Mouse (Mus musculus) heart, adult 11 months (tissue): ENCODE data around the gene Ppp2r5e.

ENCODE experiments used
- DNase-seq: peaks from one replicate; pipeline ENCODE4 v3.0.0; 2022

Ppp2r5e gene

GRCm38 (mm10) chr12:75596154-75597002, at the start of gene Ppp2r5e:
TSS of gene Ppp2r5e (minus strand) at chr12:75596245.
- peak; percentile 100 for DNase-seq

GRCm38 (mm10) chr12:75645780-75646179, 49.7 kb upstream of the Ppp2r5e start:
- peak; percentile 53 for DNase-seq

- peak; percentile 10 for DNase-seq
Observed at GRCm38 (mm10) chr12:75641726-75642125, 45.7 kb upstream of the Ppp2r5e start.

GRCm38 (mm10) chr12:75638345-75638744, 42.3 kb upstream of the Ppp2r5e start:
- peak; percentile 40 for DNase-seq

- DNase-seq = no peak
Observed at GRCm38 (mm10) chr12:75637103-75637502, 41.1 kb upstream of the Ppp2r5e start.

GRCm38 (mm10) chr12:75635771-75636430, 39.9 kb upstream of the Ppp2r5e start:
- DNase-seq = peak; percentile 73

- peak; percentile 35 for DNase-seq
Observed at GRCm38 (mm10) chr12:75629618-75630017, 33.6 kb upstream of the Ppp2r5e start.

GRCm38 (mm10) chr12:75623292-75623691, 27.2 kb upstream of the Ppp2r5e start:
- peak; percentile 76 for DNase-seq

GRCm38 (mm10) chr12:75622835-75623234, 26.8 kb upstream of the Ppp2r5e start:
- peak; percentile 21 for DNase-seq

GRCm38 (mm10) chr12:75616841-75617240, 20.8 kb upstream of the Ppp2r5e start:
- DNase-seq = peak; percentile 79

GRCm38 (mm10) chr12:75616158-75616791, 20.2 kb upstream of the Ppp2r5e start:
- peak; percentile 91 for DNase-seq

GRCm38 (mm10) chr12:75615556-75615955, 19.5 kb upstream of the Ppp2r5e start:
- peak; percentile 88 for DNase-seq

- DNase-seq = peak; percentile 86
Observed at GRCm38 (mm10) chr12:75612711-75613110, 16.7 kb upstream of the Ppp2r5e start.

- DNase-seq = peak; percentile 93
Observed at GRCm38 (mm10) chr12:75599490-75599889, 3.4 kb upstream of the Ppp2r5e start.

GRCm38 (mm10) chr12:75598988-75599387, 2.9 kb upstream of the Ppp2r5e start:
- DNase-seq = peak; percentile 13

GRCm38 (mm10) chr12:75597707-75598106, 1.7 kb upstream of the Ppp2r5e start:
- no peak for DNase-seq

- DNase-seq = no peak
Observed at GRCm38 (mm10) chr12:75595291-75596153, 523 bp downstream of the Ppp2r5e start.

- peak; percentile 15 for DNase-seq
Observed at GRCm38 (mm10) chr12:75594404-75594803, 1.6 kb downstream of the Ppp2r5e start.

- peak; percentile 37 for DNase-seq
Observed at GRCm38 (mm10) chr12:75593817-75594216, 2.2 kb downstream of the Ppp2r5e start.

- peak; percentile 46 for DNase-seq
Observed at GRCm38 (mm10) chr12:75587501-75587900, 8.5 kb downstream of the Ppp2r5e start.

- DNase-seq = peak; percentile 71
Observed at GRCm38 (mm10) chr12:75583776-75584175, 12.3 kb downstream of the Ppp2r5e start.

GRCm38 (mm10) chr12:75579076-75579475, 17.0 kb downstream of the Ppp2r5e start:
- no peak for DNase-seq
